Mouse (Mus musculus): ENCODE results near the gene Tmem121. TPM values are rescaled to one million over a fixed set of nuclear protein-coding genes. Genes with fewer than 3 reads are reported as not detected.

Tmem121 gene
- polyA plus RNA-seq, 1 experiment from 2014 or later = 33.9 TPM

DNA sequence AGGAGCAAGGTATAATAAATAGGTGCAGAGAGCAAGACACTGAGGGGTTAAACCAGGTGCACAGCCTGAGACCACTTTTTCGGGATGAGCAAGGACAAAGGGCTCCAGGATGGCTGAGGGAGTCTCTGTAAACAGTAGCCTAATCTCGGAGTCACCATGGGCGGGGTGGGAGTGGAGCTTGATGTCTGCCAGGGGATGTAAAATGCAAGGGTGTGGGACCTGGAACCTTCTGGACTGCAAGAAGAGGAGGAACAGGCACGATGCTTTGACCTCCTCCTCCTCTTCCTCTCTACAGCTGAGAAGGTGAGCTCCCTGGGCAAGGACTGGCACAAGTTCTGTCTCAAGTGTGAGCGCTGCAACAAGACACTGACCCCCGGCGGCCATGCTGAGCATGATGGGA is 42.6 kb upstream of the Tmem121 start:
- H3K4me1 ChIP-seq (replicated peaks) = peaks cover 68% of the 10 kb centered on the region
- H3K4me3 ChIP-seq = peak overlapping the region; percentile 69
- 68% methylated on average over 7 of the region's 7 CpGs for WGBS
- peak overlapping the region; percentile 79 for H3K9ac ChIP-seq
- ATAC-seq (ENCODE audit: low read depth) = no peak
- H3K4me2 ChIP-seq = peak overlapping the region; percentile 88
- H3K27ac ChIP-seq (replicated peaks) = no peak overlapping the region
- no peaks in the 10 kb centered on the region for H3K27me3 ChIP-seq
- H3K36me3 ChIP-seq = peaks cover 31% of the 10 kb centered on the region
- H3K9me3 ChIP-seq = no peaks in the 10 kb centered on the region

DNA sequence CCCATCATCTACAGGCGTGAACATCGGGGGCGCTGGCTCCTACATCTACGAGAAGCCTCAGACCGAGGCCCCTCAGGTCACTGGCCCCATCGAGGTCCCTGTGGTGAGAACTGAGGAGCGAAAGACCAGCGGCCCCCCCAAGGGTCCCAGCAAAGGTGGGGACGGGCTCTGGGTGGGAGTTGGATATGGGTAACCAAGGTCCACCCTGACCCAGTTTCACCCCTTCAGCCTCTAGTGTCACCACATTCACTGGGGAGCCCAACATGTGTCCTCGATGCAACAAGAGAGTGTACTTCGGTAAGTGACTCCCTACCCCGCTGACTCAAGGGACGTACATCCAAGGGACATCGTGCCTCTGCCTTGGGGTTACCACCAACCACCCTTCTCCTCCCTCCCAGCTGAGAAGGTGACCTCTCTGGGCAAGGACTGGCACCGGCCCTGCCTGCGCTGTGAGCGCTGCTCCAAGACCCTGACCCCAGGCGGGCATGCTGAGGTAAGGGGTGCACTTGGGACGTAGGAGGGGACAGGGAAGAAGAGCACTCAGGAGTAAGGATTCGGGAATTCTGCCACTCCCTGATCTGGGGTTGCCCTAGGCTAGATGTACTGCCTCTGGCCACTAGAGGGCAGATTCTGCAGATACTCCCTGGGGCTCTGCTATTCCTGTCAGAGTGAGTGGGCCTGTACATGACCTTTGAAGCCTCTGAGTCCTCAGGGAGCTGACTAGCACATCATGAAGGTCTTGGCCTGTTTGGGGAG is 41.6 kb upstream of the Tmem121 start:
- H3K4me3 ChIP-seq = no peak overlapping the region
- no peaks in the 10 kb centered on the region for H3K9me3 ChIP-seq
- no peak overlapping the region for H3K27ac ChIP-seq (replicated peaks)
- peaks cover 65% of the 10 kb centered on the region for H3K4me1 ChIP-seq (replicated peaks)
- H3K36me3 ChIP-seq = peaks cover 25% of the 10 kb centered on the region
- WGBS = 77% methylated on average over 20 of the region's 20 CpGs
- H3K27me3 ChIP-seq = no peaks in the 10 kb centered on the region
- ATAC-seq (ENCODE audit: low read depth) = no peak
- H3K4me2 ChIP-seq = no peak overlapping the region
- H3K9ac ChIP-seq = no peak overlapping the region

DNA sequence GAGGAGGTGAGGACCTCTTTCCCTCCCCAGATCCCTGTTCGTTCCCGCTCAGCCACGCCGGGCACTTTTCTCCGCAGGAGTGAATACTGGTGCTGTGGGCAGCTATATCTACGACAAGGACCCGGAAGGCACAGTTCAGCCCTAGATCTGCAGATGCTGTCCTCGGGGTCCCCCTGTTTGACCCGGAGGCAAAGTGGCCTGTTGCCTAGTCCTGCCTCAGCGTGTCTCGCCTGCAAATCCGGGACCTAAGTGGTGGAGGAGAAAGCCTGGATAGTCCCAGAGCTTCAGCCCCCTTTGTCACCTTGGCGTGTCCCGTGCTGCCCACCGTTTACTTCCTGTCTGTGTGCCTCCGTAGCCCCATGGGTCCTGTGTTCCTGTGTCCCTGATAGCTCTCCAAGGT is 40.8 kb upstream of the Tmem121 start:
- no peak overlapping the region for H3K4me2 ChIP-seq
- peaks cover 2% of the 10 kb centered on the region; the same call in 1 of the 2 replicates for H3K27me3 ChIP-seq
- peaks cover 62% of the 10 kb centered on the region for H3K4me1 ChIP-seq (replicated peaks)
- H3K27ac ChIP-seq (replicated peaks) = no peak overlapping the region
- H3K36me3 ChIP-seq = peaks cover 25% of the 10 kb centered on the region
- no peak for ATAC-seq (ENCODE audit: low read depth)
- WGBS = 92% methylated on average over 16 of the region's 16 CpGs
- H3K9ac ChIP-seq = no peak overlapping the region
- H3K9me3 ChIP-seq = no peaks in the 10 kb centered on the region
- no peak overlapping the region for H3K4me3 ChIP-seq

DNA sequence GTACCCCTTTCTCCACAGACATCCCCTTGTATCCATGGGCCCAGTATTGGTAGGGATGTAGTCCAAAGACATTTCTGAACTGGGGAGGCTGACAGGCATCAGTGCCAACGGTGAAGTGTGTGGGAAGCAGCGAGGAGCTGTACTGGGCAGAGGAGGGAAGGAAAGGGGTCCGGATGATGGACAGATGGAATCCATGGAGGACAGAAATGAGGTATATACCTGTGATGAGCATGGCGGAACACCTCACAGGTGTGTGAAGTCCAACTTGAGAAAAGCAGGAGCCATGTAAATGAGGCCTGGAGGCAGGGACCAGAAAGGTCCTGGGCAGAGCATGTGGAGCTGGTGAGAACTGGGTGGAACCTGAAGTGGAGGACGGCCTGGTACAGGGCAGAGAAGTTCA is 40.1 kb upstream of the Tmem121 start:
- no peak for ATAC-seq (ENCODE audit: low read depth)
- H3K4me2 ChIP-seq = no peak overlapping the region
- no peaks in the 10 kb centered on the region for H3K9me3 ChIP-seq
- peaks cover 25% of the 10 kb centered on the region for H3K36me3 ChIP-seq
- 91% methylated on average over 5 of the region's 5 CpGs for WGBS
- peaks cover 7% of the 10 kb centered on the region for H3K27me3 ChIP-seq
- H3K27ac ChIP-seq (replicated peaks) = no peak overlapping the region
- H3K4me3 ChIP-seq = no peak overlapping the region
- H3K4me1 ChIP-seq (replicated peaks) = peaks cover 61% of the 10 kb centered on the region
- no peak overlapping the region for H3K9ac ChIP-seq

DNA sequence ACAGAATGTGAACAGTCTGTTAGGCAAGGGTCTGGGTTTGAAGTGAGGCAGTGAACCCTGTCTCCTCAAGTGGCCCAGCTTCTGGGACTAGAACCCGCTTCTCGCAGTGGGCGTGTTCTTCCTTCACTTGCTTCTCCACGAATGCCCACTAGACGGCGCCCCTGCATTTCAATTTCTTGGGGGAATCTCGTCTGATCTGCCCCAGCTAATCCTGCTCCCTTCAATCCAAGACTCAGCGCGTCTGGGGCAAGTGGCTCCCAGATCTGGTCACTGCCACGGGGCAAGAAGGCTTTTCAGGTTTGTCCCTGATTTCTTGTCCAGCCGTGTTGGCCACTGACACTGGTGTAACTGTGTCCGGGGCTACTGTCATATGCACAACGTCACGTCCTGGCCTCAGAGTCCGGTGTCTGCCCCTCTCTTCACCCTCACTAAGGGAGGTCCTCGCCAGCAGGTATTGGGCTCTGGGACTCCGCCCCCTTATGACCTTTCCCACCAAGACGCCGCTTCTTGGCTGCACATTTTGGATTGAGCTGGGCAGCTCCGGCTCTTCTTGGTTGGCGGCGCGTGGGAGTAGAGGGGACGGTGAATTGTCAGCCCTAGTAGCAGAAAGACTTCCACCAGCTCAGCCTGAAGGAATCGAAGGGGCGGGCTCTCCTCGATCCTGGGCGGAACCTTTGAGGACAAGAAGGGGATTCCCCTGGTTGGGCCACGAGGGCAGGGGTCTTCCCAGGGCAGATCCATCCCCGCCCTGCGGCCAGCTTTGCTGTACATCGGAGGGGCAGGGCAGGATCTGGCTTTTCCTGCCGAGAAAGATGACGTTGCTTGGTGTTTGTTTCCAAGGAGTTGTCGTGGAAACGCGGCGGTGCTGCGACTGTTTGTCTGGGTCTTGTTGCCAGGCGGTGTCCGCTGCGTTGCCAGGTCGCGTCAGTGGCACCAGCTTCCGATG is 39.3 kb upstream of the Tmem121 start, which contains the start of gene Crip1:
TSS of gene Crip1 (plus strand) at position 205 of the 946 bp plus-strand sequence.
- Histone ChIP-seq H3K9ac (peak within 1 kb of the TSS; percentile 42; the same call in 1 of the 2 replicates), H3K4me1 (replicated peaks) (peaks cover 55% of the 10 kb centered on the region), H3K36me3 (peaks cover 25% of the 10 kb centered on the region), H3K4me2 (peak within 1 kb of the TSS; percentile 35), H3K27ac (replicated peaks) (peak within 1 kb of the TSS; percentile 52; the same call in 1 of the 2 replicates), H3K4me3 (peak within 1 kb of the TSS; percentile 11; the same call in 1 of the 2 replicates), H3K9me3 (no peaks in the 10 kb centered on the region), H3K27me3 (peaks cover 15% of the 10 kb centered on the region)
- no peak for ATAC-seq (ENCODE audit: low read depth)
- 7% methylated on average over 45 of the region's 45 CpGs for WGBS

DNA sequence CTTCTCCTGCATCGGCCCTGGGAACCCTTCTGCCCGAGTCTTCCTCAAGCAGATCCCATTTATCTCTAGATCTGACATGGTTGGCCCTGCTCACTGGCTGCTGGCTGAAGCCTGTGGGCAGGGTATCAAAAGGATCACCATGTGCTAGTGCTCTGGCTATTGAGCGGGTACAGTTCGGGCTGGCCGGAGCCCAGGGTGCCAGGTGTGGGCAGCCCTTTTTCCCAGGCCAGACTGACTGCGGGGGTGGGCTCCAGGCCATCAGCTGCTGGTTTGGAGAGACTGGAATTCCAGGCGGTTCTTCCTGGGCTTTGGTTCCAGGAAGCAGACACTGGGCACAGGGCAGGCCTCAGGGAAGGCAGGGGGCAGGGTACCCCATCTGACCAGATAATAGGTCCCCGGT is 38.2 kb upstream of the Tmem121 start:
- ATAC-seq (ENCODE audit: low read depth) = no peak
- Histone ChIP-seq H3K9me3 (no peaks in the 10 kb centered on the region), H3K4me3 (no peak overlapping the region), H3K27ac (replicated peaks) (peak overlapping the region; percentile 52; the same call in 1 of the 2 replicates), H3K9ac (no peak overlapping the region), H3K27me3 (peaks cover 26% of the 10 kb centered on the region), H3K4me2 (no peak overlapping the region), H3K36me3 (peaks cover 25% of the 10 kb centered on the region), H3K4me1 (replicated peaks) (peaks cover 54% of the 10 kb centered on the region)
- 73% methylated on average over 8 of the region's 8 CpGs for WGBS

DNA sequence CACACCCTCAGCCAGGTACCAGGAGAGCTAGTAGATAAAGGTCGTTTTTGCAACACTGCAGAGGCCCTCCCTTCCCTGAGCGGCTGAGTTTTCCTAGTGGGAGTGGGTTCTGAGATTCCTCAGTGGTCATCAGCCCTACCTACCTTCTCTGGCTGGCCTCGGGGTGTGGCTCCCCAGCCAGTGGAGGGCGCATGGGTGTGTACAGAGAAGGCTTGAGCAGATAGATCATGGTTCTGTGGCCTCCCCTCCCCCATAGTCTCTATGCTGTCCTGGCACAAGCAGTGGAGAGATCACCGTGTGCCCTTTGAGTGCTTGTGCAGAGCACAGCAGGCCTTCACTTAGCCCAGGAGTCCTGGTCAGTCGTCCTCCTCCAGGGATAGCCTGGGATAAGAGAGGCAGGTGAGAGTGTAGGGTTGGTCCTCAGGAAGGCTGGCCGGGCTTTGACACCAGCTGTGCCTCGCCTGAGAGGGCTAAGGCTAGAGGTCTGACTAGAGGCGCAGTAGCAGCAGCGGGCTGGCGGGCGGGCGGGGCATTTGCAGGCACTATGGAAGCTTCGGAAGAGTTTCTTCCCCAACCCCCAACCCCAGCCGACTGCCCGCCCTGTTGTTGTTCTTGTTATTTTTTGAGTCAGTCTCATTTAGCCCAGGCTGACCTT is 37.2 kb upstream of the Tmem121 start:
- Histone ChIP-seq H3K9me3 (no peaks in the 10 kb centered on the region), H3K36me3 (peaks cover 23% of the 10 kb centered on the region), H3K4me2 (no peak overlapping the region), H3K27ac (replicated peaks) (no peak overlapping the region), H3K4me3 (no peak overlapping the region), H3K4me1 (replicated peaks) (peaks cover 44% of the 10 kb centered on the region), H3K27me3 (peaks cover 35% of the 10 kb centered on the region), H3K9ac (no peak overlapping the region)
- ATAC-seq (ENCODE audit: low read depth) = no peak
- 37% methylated on average over 16 of the region's 16 CpGs for WGBS

DNA sequence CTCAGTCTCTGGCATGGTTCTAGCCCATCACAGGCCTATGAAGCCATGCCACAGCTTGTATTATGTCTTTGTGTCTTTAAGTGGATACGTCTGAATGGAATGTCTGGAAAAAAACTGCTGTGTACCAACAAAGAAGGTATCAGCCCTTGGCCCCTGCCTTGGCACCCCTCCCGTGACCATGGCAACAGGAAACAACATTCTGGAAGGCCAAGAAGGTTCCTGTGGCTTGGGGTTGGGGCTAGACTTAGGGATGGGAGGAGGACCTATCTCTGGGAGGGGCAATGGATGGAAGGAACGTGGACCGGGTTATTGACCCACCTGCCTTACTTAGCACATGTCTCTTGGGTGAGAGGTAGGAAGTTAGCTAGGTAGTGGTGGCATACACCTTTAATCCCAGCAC is 36.4 kb upstream of the Tmem121 start:
- ATAC-seq (ENCODE audit: low read depth) = no peak
- 50% methylated on average over 4 of the region's 4 CpGs for WGBS
- no peak overlapping the region for H3K4me2 ChIP-seq
- H3K4me3 ChIP-seq = no peak overlapping the region
- H3K27me3 ChIP-seq = peaks cover 35% of the 10 kb centered on the region
- no peak overlapping the region for H3K9ac ChIP-seq
- H3K36me3 ChIP-seq = peaks cover 15% of the 10 kb centered on the region
- peaks cover 41% of the 10 kb centered on the region for H3K4me1 ChIP-seq (replicated peaks)
- H3K27ac ChIP-seq (replicated peaks) = no peak overlapping the region
- H3K9me3 ChIP-seq = no peaks in the 10 kb centered on the region

DNA sequence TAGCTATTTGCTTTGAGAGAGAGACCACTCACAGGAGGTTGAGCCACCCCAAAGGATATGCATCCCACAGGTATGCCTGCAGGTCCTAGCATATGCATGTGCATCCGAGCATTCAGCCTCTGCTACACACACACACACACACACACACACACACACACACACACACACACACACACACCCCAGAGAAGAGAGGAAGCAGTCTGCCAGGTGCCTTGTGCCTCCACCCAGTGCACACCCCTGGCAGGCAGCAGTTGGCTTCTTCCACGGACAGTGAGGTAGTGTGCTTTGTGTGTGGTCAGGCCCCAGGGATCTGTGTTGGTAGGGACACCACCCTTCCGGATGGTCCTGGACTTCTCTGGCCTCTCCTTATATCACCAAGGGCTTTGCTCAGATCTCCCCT is 35.8 kb upstream of the Tmem121 start:
- no peak overlapping the region for H3K4me3 ChIP-seq
- H3K9ac ChIP-seq = no peak overlapping the region
- no peaks in the 10 kb centered on the region for H3K9me3 ChIP-seq
- H3K4me1 ChIP-seq (replicated peaks) = peaks cover 45% of the 10 kb centered on the region
- H3K27me3 ChIP-seq = peaks cover 35% of the 10 kb centered on the region
- H3K27ac ChIP-seq (replicated peaks) = no peak overlapping the region
- WGBS = 84% methylated on average over 3 of the region's 3 CpGs
- no peak overlapping the region for H3K4me2 ChIP-seq
- no peak for ATAC-seq (ENCODE audit: low read depth)
- H3K36me3 ChIP-seq = peaks cover 9% of the 10 kb centered on the region

DNA sequence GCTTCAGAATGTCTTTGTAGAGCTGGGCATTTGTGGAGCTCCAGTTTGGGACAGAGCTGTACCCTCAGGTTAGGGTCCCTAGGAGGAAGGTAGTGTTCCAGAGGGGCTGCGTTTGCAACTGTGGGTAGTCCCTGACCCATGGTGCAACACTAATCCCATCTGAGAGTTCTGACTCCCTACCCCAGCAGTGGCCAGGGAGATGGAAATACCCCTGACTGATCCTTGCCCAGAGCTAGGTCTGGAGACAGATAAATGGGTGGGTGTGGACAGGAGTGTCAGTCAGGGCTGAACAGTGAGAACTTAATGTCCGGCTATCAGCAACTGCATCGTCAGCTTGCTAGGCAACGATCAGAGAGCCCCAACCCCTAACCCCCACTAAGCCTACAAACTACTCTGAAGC is 35.1 kb upstream of the Tmem121 start:
- Histone ChIP-seq H3K4me3 (no peak overlapping the region), H3K9me3 (no peaks in the 10 kb centered on the region), H3K4me1 (replicated peaks) (peaks cover 52% of the 10 kb centered on the region), H3K36me3 (peaks cover 2% of the 10 kb centered on the region; the same call in 1 of the 2 replicates), H3K9ac (no peak overlapping the region), H3K27ac (replicated peaks) (no peak overlapping the region), H3K4me2 (no peak overlapping the region), H3K27me3 (peaks cover 35% of the 10 kb centered on the region)
- ATAC-seq (ENCODE audit: low read depth) = no peak
- whole genome bisulfite sequencing = 83% methylated on average over 4 of the region's 4 CpGs

DNA sequence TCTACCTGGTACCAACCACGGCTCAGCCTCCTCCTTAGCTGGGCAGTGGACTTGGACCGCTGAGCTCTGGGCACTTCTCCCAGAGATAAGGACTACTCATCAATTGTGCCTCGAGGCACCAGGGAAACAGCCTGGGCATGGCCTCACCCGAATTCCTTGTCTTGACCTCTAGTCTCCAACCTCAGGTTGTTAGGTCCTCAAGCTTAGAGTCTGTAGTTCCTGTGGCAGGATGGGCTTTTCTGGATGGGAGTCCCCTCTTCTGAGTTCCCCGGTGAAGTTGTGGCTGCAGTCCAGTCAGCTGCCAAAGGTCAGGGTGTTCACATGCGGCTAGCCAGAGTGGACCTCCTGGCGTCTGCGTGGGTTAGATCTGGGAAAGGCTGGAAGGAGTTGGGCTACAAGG is 34.7 kb upstream of the Tmem121 start:
- no peak for ATAC-seq (ENCODE audit: low read depth)
- Histone ChIP-seq H3K36me3 (no peaks in the 10 kb centered on the region), H3K9me3 (no peaks in the 10 kb centered on the region), H3K27ac (replicated peaks) (no peak overlapping the region), H3K4me1 (replicated peaks) (peaks cover 52% of the 10 kb centered on the region), H3K27me3 (peaks cover 35% of the 10 kb centered on the region), H3K4me3 (no peak overlapping the region; the same call in 1 of the 2 replicates), H3K9ac (no peak overlapping the region), H3K4me2 (no peak overlapping the region)
- WGBS = 77% methylated on average over 8 of the region's 8 CpGs

All from neural tube, embryonic 13.5 days (tissue).